Mouse (Mus musculus) embryonic facial prominence, embryonic 14.5 days (tissue): ENCODE results near the gene Pdgfra. TPM values are rescaled to one million over a fixed set of nuclear protein-coding genes. Genes with fewer than 3 reads are reported as not detected.

Experiments used
- ATAC-seq: fragments of 200-750 bp; cut with Nextera tagmentation; 2 replicates; pipeline ENCODE4 v1.8.0; 2017; ENCODE audit warnings: low read depth, moderate number of reproducible peaks, moderate TSS enrichment
- DNase-seq: peaks from one replicate; pipeline ENCODE4 v3.0.0-alpha.2; 2015; ENCODE audit warnings: low spot score
- H3K27ac ChIP-seq: fragments of 300-500 bp; sonication (generic); replicated peaks from 2 replicates; pipeline ENCODE4 v1.5.1; 2014; ENCODE audit warnings: low read depth, mild to moderate bottlenecking, low read length, moderate library complexity
- H3K27me3 ChIP-seq: fragments of 300-500 bp; sonication (generic); replicated peaks from 2 replicates; pipeline ENCODE4 v1.6.1; 2014; ENCODE audit warnings: low read length; ENCODE audit not compliant: control insufficient read depth, insufficient read depth
- H3K36me3 ChIP-seq: fragments of 300-500 bp; sonication (generic); 2 replicates; pipeline ENCODE4 v1.6.1; 2014; ENCODE audit warnings: low read length, mixed read lengths; ENCODE audit not compliant: control insufficient read depth, insufficient read depth
- H3K4me1 ChIP-seq: fragments of 300-500 bp; sonication (generic); 2 replicates; pipeline ENCODE4 v1.6.1; 2014; ENCODE audit warnings: antibody characterized with exemption, low read length; ENCODE audit not compliant: control insufficient read depth, insufficient read depth
- H3K4me2 ChIP-seq: fragments of 300-500 bp; sonication (generic); 2 replicates; pipeline ENCODE4 v1.6.1; 2014; ENCODE audit warnings: low read depth, mild to moderate bottlenecking, low read length, moderate library complexity, mixed read lengths
- H3K4me3 ChIP-seq: fragments of 300-500 bp; sonication (generic); 2 replicates; pipeline ENCODE4 v1.5.1; 2014; ENCODE audit warnings: low read depth, mild to moderate bottlenecking, low read length
- H3K9ac ChIP-seq: fragments of 300-500 bp; sonication (generic); 2 replicates; pipeline ENCODE4 v1.6.1; 2014; ENCODE audit warnings: low read depth, mild to moderate bottlenecking, low read length, moderate library complexity, mixed read lengths
- H3K9me3 ChIP-seq: fragments of 300-500 bp; sonication (generic); 2 replicates; pipeline ENCODE4 v1.6.1; 2016; ENCODE audit warnings: low read length; ENCODE audit not compliant: control insufficient read depth
- WGBS: fragments of 180-500 bp; shearing (Covaris S2); extraction: QIAGEN DNeasy Blood & Tissue Kit; methylation state at CpG from one replicate; pipeline ENCODE4 v1.1.7; 2014; 5-methylcytosine and 5-hydroxymethylcytosine counted together
- polyA plus RNA-seq: library from polyadenylated mRNA; unstranded; fragments of >200 nt; fragmentation: Nextera tagmentation; extraction: Ambion mirVana; gene quantifications from 2 replicates; pipeline ENCODE4 v1.2.1, GENCODE M21; 2014

Gene Pdgfra
- polyA plus RNA-seq, 1 experiment from 2014 or later = 81.3 TPM

GRCm38 (mm10) chr5:75184693-75185235 is 32.7 kb downstream of the Pdgfra start:
- ATAC-seq (no peak), DNase-seq (no peak)
- H3K36me3 ChIP-seq = peaks cover 90% of the 10 kb centered on the region
- H3K4me1 ChIP-seq = no peaks in the 10 kb centered on the region
- H3K9ac ChIP-seq = no peak overlapping the region
- H3K4me3 ChIP-seq = no peak overlapping the region
- H3K27me3 ChIP-seq = no peaks in the 10 kb centered on the region
- H3K27ac ChIP-seq = no peak overlapping the region
- WGBS = 65% methylated on average over 7 of the region's 7 CpGs
- H3K4me2 ChIP-seq = no peak overlapping the region
- no peaks in the 10 kb centered on the region for H3K9me3 ChIP-seq

GRCm38 (mm10) chr5:75185584-75185983 is 33.5 kb downstream of the Pdgfra start:
- no peaks in the 10 kb centered on the region for H3K9me3 ChIP-seq
- H3K4me3 ChIP-seq = no peak overlapping the region
- no peak for ATAC-seq
- 80% methylated on average over 7 of the region's 7 CpGs for WGBS
- no peak overlapping the region for H3K4me2 ChIP-seq
- H3K9ac ChIP-seq = no peak overlapping the region
- peaks cover 90% of the 10 kb centered on the region for H3K36me3 ChIP-seq
- no peaks in the 10 kb centered on the region for H3K4me1 ChIP-seq
- no peaks in the 10 kb centered on the region for H3K27me3 ChIP-seq
- no peak overlapping the region for H3K27ac ChIP-seq
- DNase-seq = peak; percentile 20

DNA sequence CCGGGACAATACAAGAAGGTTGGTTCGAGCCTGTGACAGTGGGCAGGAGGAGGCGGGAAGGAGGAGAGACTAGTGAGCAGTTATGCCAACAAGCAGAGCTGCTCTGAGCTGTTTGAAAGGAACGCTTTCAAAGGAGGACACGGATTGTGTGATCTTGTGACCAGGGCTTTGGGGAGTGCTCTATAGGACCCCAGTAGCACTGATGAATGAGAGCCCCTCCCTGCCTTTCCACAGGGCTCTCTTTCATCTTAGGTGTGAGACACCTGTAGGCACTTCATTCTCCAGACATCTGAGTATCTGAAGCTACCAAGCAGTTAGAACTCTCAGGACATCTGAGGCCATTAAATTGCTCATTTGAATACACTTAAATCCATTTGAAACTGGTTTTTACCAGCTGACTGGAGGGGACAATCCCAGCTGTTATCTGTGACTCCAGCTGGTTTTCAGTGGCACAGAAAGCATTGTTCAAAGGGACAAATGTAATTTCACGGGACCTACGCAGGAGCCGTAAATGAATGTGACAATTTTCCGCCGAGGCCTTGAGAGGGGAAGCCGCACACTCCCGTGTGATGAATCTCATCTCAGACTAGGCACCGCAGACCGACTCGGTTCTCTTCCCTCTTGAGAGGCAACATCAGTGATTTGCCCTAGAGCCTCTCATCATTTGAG is 37.4 kb downstream of the Pdgfra start:
- no peaks in the 10 kb centered on the region for H3K9me3 ChIP-seq
- ATAC-seq = no peak
- no peak overlapping the region for H3K4me2 ChIP-seq
- H3K4me1 ChIP-seq = no peaks in the 10 kb centered on the region
- 85% methylated on average over 15 of the region's 15 CpGs for WGBS
- H3K27me3 ChIP-seq = no peaks in the 10 kb centered on the region
- H3K27ac ChIP-seq = no peak overlapping the region
- H3K36me3 ChIP-seq = peaks cover 91% of the 10 kb centered on the region
- no peak overlapping the region for H3K4me3 ChIP-seq
- no peak overlapping the region for H3K9ac ChIP-seq
- DNase-seq = no peak

DNA sequence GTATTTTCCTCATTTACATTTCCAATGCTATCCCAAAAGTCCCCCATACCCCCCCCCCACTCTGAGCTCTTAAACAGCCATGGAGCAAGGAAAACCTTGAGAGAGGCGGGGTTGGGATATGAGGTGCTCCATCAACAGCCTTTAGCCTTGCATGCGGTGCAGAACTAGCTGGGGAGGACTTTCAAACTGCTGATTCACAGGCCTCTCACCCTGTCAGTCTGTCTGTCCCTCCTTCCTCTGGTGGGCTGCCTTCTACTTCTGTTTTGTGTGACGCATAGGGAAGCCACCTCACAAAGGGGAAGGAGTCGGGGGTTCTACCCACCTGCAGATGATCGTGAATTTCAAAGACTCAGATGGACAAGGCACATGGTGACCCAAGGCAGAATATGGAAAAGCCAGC is 41.0 kb downstream of the Pdgfra start:
- Histone ChIP-seq H3K4me1 (no peaks in the 10 kb centered on the region), H3K4me2 (no peak overlapping the region), H3K27ac (no peak overlapping the region), H3K9ac (no peak overlapping the region), H3K36me3 (peaks cover 95% of the 10 kb centered on the region), H3K9me3 (no peaks in the 10 kb centered on the region), H3K4me3 (no peak overlapping the region), H3K27me3 (no peaks in the 10 kb centered on the region)
- DNase-seq = no peak
- 90% methylated on average over 5 of the region's 5 CpGs for WGBS
- ATAC-seq = no peak

GRCm38 (mm10) chr5:75198413-75198812 is 46.3 kb downstream of the Pdgfra start:
- Histone ChIP-seq H3K4me1 (no peaks in the 10 kb centered on the region), H3K27me3 (no peaks in the 10 kb centered on the region), H3K27ac (no peak overlapping the region), H3K4me2 (no peak overlapping the region), H3K4me3 (no peak overlapping the region), H3K36me3 (peaks cover 68% of the 10 kb centered on the region), H3K9ac (no peak overlapping the region), H3K9me3 (no peaks in the 10 kb centered on the region)
- WGBS = 71% methylated on average over 8 of the region's 8 CpGs
- ATAC-seq (no peak), DNase-seq (no peak)

- WGBS = 65% methylated on average over 9 of the region's 9 CpGs
- ATAC-seq (no peak), DNase-seq (peak; percentile 20)
- Histone ChIP-seq H3K36me3 (peaks cover 54% of the 10 kb centered on the region), H3K27me3 (no peaks in the 10 kb centered on the region), H3K4me1 (no peaks in the 10 kb centered on the region), H3K9ac (no peak overlapping the region), H3K27ac (no peak overlapping the region; the same call in 1 of the 2 replicates), H3K4me3 (no peak overlapping the region), H3K9me3 (no peaks in the 10 kb centered on the region), H3K4me2 (no peak overlapping the region)
Measured at GRCm38 (mm10) chr5:75199698-75200365, 47.7 kb downstream of the Pdgfra start.

- ATAC-seq (no peak), DNase-seq (no peak)
- Histone ChIP-seq H3K4me3 (no peak overlapping the region), H3K27me3 (no peaks in the 10 kb centered on the region), H3K4me2 (no peak overlapping the region), H3K4me1 (no peaks in the 10 kb centered on the region), H3K27ac (no peak overlapping the region), H3K36me3 (peaks cover 49% of the 10 kb centered on the region), H3K9ac (no peak overlapping the region), H3K9me3 (no peaks in the 10 kb centered on the region)
- WGBS = 95% methylated on average over 10 of the region's 10 CpGs
Measured at GRCm38 (mm10) chr5:75200366-75200724, 48.3 kb downstream of the Pdgfra start.

- Histone ChIP-seq H3K9ac (no peak overlapping the region), H3K4me1 (no peaks in the 10 kb centered on the region), H3K9me3 (no peaks in the 10 kb centered on the region), H3K4me3 (no peak overlapping the region), H3K36me3 (no peaks in the 10 kb centered on the region), H3K27me3 (no peaks in the 10 kb centered on the region), H3K4me2 (no peak overlapping the region), H3K27ac (no peak overlapping the region)
- ATAC-seq (no peak), DNase-seq (no peak)
- WGBS = 81% methylated on average over 3 of the region's 3 CpGs
Measured at GRCm38 (mm10) chr5:75207905-75208304, 55.8 kb downstream of the Pdgfra start.

DNA sequence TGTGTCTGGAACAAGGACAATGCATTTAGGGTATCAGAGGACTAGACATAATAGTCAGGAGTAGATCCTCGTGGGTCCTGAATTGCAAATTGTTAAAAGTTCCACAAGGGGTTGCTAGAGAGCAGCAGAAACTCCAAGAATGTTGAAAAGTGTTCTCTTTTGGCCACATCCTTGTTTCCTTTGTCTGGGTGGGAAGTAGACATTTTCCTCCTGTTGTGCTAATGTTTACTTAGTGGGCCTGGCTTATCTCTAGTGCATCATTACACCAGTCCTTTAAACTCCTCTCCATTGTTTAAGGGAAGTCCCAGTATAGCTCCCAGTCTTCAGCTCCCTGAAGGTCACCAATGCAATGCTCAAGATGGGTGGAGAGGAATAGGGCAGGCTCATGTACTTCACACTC is 57.9 kb downstream of the Pdgfra start:
- DNase-seq (peak; percentile 53), ATAC-seq (no peak)
- H3K4me1 ChIP-seq = no peaks in the 10 kb centered on the region
- WGBS = 26% methylated on average over 1 of the region's 1 CpGs
- H3K9ac ChIP-seq = no peak overlapping the region
- H3K27ac ChIP-seq = no peak overlapping the region
- no peaks in the 10 kb centered on the region for H3K9me3 ChIP-seq
- no peaks in the 10 kb centered on the region for H3K36me3 ChIP-seq
- H3K4me2 ChIP-seq = no peak overlapping the region
- H3K4me3 ChIP-seq = no peak overlapping the region
- no peaks in the 10 kb centered on the region for H3K27me3 ChIP-seq
